Mouse (Mus musculus) liver, adult 2 months (tissue): ENCODE data around the gene Zfp719.

Source experiments
- CTCF ChIP-seq: fragments of 200-500 bp; IDR thresholded peaks from 2 replicates; pipeline ENCODE4 v1.5.1; 2011; ENCODE audit warnings: low read depth, low read length, control low read depth
- POLR2A ChIP-seq: fragments of 200-500 bp; IDR thresholded peaks from 2 replicates; pipeline ENCODE4 v1.6.1; 2011; ENCODE audit warnings: low read length, control low read depth; ENCODE audit not compliant: insufficient read depth; ENCODE audit errors: extremely low read depth

GRCm38 (mm10) chr7:43633940-43634339 is 54.5 kb downstream of the Zfp719 start:
- TF ChIP-seq CTCF (no peak), POLR2A (no peak)
